Mouse (Mus musculus) CD4-positive, CD25-positive, alpha-beta regulatory T cell, adult 2 months (primary cell): ENCODE measurements around the gene Matk.
"Not testable (repeated sequence)": the region's sequence is repeated elsewhere in the genome, so short reads cannot be mapped to it uniquely, and the experiment has no call there.

ENCODE experiments used
- DNase-seq: peaks from one replicate; pipeline ENCODE4 v3.0.0-alpha.2; 2012; ENCODE audit warnings: low read depth, low spot score

Gene Matk

DNA sequence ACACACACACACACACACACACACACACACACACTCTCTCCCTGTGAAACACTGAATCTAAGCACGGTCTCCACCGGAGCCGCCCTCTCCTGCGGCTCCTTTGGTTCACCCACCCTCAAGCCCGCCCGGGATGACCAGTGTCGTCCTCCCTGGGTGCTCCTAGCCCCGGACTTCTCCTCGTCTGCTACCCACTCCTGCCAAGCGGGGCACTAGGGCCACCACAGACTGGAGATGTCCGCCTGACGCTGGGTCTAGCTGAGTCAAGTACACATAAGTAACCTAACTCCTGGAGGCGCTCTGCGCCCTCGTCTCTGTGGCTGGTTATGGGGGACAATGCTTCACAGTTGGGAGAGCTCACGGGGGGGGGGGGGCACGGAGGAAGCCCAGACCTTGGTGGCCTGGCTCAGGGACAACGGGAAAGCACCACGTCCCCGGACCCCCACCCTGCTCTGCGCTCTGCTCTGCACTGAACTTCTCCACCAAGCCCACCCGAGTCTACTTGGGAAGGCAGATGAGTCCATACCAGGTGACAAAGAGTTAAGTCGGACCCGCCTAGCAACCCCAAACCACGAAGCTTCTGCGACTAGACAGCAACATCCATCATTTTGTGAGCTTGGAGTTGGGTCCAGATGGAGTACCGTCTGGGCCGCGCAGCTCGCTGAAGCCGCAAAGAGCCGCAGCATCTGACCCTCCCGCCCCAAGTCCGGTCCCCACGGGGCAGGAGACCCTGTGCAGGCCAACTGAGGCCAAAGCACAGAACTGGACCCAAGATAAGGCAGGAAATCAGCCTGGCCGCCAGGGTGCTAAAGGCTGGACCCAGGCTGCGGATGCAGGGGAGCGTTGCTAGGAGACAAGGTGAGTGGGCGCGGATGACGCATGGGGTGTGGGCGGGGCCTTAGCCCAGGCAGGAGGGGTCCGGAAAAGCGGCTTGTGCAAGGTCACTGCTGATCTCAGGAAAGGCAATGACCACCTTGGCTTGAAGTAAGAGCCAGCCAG is at the start of gene Matk:
Gene Matk (plus strand): TSS at position 512 of the 996 bp plus-strand sequence.
- peak; percentile 87 for DNase-seq

DNA sequence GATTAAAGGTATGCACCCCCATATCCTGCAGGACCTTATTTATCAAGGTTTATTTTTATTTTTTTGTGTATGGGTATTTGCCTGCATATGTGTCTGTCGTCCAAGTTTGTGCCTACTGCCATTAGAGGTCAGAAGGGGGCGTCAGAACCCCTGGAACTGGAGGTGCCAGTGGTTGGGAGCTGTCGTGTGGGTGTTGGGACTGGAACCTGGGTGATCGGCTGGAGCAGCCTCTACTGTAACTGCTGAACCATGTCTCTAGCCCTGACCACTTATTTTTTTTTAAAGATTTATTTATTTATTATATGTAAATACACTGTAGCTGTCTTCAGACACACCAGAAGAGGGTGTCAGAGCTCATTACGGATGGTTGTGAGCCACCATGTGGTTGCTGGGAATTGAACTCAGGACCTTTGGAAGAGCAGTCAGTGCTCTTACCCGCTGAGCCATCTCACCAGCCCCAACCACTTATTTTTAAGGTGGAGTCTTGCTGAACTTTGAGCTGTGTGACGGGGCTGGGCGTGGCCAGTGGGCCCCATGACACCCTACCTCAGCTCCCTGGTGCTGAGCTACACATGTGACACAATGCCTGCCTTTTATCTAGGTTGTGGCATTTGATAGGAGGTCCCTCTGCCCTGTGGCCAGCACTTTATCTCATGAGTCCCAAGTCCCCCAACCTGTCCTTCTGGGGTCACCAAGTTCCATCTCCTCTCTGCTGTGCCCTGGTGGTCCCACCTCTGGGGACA is 49.6 kb upstream of the Matk start:
- peak; percentile 39 for DNase-seq

GRCm38 (mm10) chr10:81204137-81204536 is 48.6 kb upstream of the Matk start:
- no peak for DNase-seq

GRCm38 (mm10) chr10:81210154-81210553 is 42.6 kb upstream of the Matk start:
- peak; percentile 26 for DNase-seq

DNA sequence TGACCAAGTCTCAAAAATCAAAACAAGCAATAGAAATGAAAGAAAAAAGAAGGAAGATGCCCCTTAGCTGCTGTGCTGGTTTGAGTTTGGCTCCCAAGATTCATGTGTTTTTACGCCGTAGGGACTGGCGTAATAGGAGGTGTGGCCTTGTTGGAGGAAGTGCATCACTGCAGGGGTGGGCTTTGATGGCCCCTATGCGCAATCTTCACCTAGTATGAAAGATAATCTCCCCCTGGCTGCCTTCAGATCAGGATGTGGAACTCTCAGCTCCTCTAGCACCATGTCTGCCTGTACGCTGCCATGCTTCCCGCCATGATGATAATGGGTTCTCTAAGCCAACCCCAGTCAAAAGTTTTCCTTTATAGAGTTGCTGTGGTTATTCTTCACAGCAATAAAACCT is 36.5 kb upstream of the Matk start:
- no peak for DNase-seq

DNA sequence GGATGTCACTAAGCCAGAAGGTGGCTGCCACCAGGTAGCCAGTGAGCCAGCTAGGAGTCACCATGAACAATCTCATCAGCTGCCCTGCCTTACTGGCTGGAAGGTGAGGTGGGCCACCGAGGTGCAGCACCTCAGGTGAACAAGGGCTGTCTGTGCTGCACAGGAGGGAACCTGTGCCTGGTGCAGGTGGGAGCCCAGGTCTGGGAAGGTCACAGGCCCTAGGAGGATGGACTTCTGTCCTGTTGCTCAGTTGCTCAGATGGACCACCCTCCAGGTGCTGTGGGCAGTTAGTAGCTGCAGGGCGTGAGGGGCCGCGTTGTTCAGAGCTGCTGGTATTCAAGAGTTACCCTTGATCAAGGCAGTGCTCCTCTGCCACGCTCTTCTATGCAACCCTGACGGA is 35.9 kb upstream of the Matk start:
- DNase-seq, result no peak

GRCm38 (mm10) chr10:81217267-81217666 is 35.5 kb upstream of the Matk start:
- DNase-seq, result peak; percentile 75

DNA sequence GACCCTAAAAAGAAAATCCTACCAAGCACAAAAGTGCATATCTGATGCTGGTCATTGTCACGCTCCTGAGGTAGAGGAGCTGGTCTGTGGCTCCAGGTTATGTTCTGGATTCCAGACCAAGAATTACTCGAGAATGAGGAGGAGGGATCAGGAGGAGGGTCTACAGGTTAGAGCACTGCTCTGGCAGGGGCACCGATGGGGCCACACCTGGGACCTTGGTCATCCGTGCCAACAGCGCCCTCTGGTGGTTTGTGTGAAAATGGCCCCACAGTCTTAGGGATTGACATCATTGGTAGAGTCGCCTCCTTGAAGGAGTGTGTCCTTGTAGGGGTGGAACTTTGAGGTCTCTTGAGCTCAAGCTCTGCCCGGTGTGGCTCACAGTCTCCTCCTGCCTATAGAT is 34.8 kb upstream of the Matk start:
- peak; percentile 87 for DNase-seq

- no peak for DNase-seq
These were observed 31.2 kb upstream of the Matk start for GRCm38 (mm10) chr10:81221402-81222015.

DNA sequence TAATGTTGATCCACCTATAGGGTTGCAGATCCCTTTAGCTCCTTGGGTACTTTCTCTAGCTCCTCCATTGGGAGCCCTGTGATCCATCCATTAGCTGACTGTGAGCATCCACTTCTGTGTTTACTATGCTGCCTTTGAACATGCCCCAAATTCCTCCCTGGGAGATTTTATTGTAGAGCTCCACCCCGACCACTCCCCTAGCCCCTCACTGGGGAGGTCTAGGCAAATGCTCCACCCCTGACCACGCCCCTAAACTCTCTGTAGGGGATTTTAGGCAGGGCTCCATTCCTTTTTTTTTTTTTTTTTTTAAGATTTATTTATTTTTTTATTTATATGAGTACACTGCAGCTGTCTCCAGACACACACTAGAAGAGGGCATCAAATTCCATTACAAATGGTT is 29.0 kb upstream of the Matk start:
- not testable (repeated sequence) for DNase-seq

DNA sequence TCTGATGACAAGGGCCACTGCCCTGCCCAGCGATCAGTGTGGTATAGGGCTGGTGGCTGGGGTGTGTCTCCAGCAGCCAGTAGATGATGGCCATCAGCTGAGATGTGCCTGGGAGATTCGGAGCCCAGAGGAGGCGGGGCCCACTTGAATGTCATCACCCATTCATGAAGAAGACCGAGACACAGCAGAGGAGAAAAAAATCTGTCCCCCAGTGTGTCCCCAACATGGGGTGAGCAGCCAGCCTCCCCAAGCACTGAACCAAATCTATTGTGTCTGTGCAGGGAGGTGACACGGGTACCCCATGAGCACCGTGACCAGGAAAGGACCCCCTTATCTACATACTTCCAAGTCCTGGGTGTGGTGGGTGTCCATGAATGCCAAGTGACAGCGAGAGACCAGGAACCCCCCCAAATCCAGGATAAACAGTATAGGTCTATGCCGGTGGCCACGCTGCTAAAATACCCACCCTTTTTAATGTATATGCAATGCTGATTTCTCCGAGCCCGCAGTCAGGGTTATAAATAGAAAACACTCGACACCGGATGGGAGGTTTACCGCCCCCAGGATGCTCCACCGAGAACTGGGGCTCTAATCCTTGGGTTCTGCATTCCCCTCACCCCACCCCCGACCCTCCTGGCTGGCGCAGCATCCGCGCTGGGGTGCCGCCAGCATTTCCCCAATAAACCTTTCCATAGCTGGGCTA is 22.8 kb upstream of the Matk start:
- peak; percentile 52 for DNase-seq

DNA sequence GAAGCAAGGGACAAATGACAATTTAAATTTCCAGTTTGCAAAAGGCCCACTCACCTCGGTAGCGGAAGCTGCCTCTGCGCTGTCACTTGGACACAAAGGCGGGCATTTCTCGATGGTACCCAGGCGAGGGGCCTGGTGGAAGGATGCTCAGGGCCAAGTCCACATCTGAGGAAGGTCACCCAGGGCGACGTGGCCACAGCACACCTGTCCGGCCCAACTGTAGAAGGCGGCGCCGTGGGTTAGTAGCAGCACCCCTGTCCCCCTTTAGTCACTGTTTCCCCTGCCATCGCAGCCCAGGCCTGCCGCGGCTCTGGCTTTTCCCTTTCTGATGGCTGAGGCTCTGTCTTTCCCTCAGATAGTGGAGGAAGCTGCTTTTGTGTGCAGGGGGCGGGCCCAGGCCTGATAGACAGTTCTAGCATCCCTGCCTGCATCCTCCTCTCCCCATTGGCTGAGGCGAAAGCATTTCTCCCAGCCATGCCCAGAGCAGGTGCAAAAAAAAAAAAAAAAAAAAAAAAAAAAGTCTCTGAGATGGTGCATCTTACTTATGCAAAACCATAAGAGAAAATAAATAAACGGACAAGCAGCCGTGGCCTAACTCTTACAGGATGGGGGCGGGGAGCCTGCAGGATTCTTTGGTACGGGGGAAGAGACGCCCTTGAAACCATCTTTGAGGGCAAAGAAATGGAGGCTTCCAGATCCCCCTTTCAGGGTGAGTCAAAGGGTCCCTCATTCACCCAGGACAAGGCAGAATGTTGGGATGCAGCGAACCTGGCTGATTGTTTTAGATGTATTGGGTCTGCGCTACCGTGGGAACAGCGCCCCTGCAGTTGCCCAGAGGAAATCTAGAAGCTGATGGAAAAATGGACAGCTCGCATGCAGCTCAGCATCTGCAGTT is 22.1 kb upstream of the Matk start, which contains the start of gene Atcay:
Gene Atcay (minus strand): TSS at position 396 of the 895 bp plus-strand sequence.
- DNase-seq, result peak; percentile 72

DNA sequence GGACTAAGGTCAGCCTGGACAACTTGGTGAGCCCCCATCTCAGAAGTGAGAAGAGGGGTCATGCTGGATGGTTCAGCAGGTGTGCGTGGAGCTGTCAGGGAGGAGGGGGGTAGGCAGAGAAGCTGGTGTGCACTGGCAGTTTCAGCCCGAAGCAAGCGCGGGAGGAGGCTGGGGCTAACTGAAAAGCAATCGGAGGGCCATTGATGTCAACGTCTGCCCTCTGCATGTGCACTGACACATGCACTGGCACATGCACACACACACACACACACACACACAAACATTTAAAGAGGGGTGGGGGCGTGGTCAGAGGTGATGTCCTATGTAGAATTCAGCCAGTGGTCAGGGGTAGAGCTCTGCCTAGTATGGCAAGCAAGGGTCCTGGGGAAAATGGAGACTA is 21.3 kb upstream of the Matk start:
- no peak for DNase-seq

GRCm38 (mm10) chr10:81232580-81233225 is 20.0 kb upstream of the Matk start, which contains the start of gene Zfr2:
TSS of gene Zfr2 (plus strand) at chr10:81233155.
- peak; percentile 98 for DNase-seq

- DNase-seq, result no peak
These were observed 19.5 kb upstream of the Matk start for GRCm38 (mm10) chr10:81233226-81233585.

- no peak for DNase-seq
These were observed 18.5 kb upstream of the Matk start for GRCm38 (mm10) chr10:81234206-81234605.

DNA sequence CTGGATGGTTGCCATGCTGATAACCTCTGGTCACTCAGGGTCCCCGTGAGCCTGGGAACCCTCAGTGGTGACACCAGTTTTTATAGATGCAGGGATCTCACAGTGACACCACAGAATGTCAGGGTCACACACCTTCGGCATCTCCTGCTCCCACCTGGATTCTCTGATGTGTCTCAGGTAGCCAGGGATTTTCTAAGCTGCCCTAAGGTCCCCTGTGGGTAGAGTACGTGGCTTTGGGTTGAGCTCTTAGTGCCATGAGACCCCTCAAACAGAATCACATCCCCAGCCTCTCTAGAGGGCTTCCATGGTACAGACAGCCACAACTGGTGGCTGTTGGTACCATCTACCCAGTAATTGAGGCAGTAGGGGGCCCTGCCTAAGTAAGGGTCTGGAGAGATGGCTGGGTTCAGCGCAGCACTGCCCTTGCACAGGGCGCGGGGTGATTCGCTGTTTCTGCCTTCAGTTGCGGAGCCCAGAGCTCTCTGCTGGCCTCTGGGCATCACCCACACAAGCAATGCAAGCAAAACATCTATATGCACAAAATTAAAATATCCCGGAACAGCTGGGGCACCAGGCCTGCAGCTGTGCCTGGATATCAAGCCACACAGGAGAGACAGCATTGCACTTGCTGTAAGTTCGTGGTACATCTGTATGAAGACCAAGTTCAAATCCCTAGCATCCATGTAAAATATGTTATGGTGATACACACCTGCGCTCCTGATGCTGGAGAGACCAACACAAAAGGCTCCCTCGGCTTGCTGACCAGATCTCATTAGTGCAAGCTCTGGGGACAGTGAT is 16.1 kb upstream of the Matk start:
- no peak for DNase-seq

- no peak for DNase-seq
These were observed 14.1 kb upstream of the Matk start for GRCm38 (mm10) chr10:81238618-81239017.

- DNase-seq, result peak; percentile 82
These were observed 11.9 kb upstream of the Matk start for GRCm38 (mm10) chr10:81240876-81241275.
